Comparison of ENCODE assay signal across 8 mouse cellular contexts in genomic region chr7:127574115-127574514, GRCm38 (mm10). TPM values are rescaled to one million over a fixed set of nuclear protein-coding genes. Genes with fewer than 3 reads are reported as not detected.
A peak's percentile ranks its signal among the peaks of the same experiment; 100 is the strongest.
DNase-seq lines count a peak whose midpoint lies in the region; ATAC-seq and TF ChIP-seq lines count a peak whose summit lies in the region.

No protein-coding gene starts in this region.

- H3K36me3 ChIP-seq in kidney, postnatal 0 days (ENCODE audit: insufficient read depth, low read length): peaks cover 13% of the 10 kb centered on the region
- peaks cover 3% of the 10 kb centered on the region; the same call in 1 of the 2 replicates for H3K36me3 ChIP-seq in hindbrain, embryonic 16.5 days (ENCODE audit: control insufficient read depth, insufficient read depth, low read length)
- H3K36me3 ChIP-seq in midbrain, postnatal 0 days (ENCODE audit: insufficient read depth, low read length): peaks cover 11% of the 10 kb centered on the region

- no peaks in the 10 kb centered on the region for H3K9me3 ChIP-seq in kidney, postnatal 0 days (replicated peaks; ENCODE audit: low read length)
- H3K9me3 ChIP-seq in hindbrain, embryonic 16.5 days (ENCODE audit: control insufficient read depth, low read length): no peaks in the 10 kb centered on the region
- no peaks in the 10 kb centered on the region for H3K9me3 ChIP-seq in midbrain, postnatal 0 days (ENCODE audit: low read length)

- no peak for DNase-seq in kidney, postnatal 0 days (ENCODE audit: low spot score)
- no peak for DNase-seq in kidney, postnatal 25 days
- DNase-seq in midbrain, postnatal 0 days (ENCODE audit: low spot score): no peak
- no peak for DNase-seq in ovary, postnatal 14 days (ENCODE audit: low spot score)
- no peak for DNase-seq in gastrocnemius, postnatal 4 days (ENCODE audit: low spot score in 2 of 2)
- no peak for DNase-seq in adrenal gland, adult (ENCODE audit: inconsistent age in 2 of 2, low spot score in 1 of 2)

- H3K27me3 ChIP-seq in kidney, postnatal 0 days (ENCODE audit: insufficient read depth, low read length): no peaks in the 10 kb centered on the region
- no peaks in the 10 kb centered on the region for H3K27me3 ChIP-seq in hindbrain, embryonic 16.5 days (replicated peaks; ENCODE audit: control insufficient read depth, insufficient read depth, low read length)
- no peaks in the 10 kb centered on the region for H3K27me3 ChIP-seq in midbrain, postnatal 0 days (ENCODE audit: insufficient read depth, low read length)

- H3K27ac ChIP-seq in kidney, postnatal 0 days: peak overlapping the region; percentile 27; the same call in 1 of the 2 replicates
- no peak overlapping the region for H3K27ac ChIP-seq in cortical plate, adult 2 months (ENCODE audit: insufficient read depth, low read length)
- no peak overlapping the region for H3K27ac ChIP-seq in hindbrain, embryonic 16.5 days (ENCODE audit: low read depth, low read length)
- peak overlapping the region; percentile 72; the same call in 1 of the 2 replicates for H3K27ac ChIP-seq in midbrain, postnatal 0 days (ENCODE audit: low read depth, low read length)

- H3K4me3 ChIP-seq in kidney, postnatal 0 days (replicated peaks; ENCODE audit: low read depth, low read length): peak overlapping the region; percentile 52
- H3K4me3 ChIP-seq in cortical plate, adult 2 months (ENCODE audit: insufficient read depth, low read length): peak overlapping the region; percentile 98
- peak overlapping the region; percentile 93 for H3K4me3 ChIP-seq in hindbrain, embryonic 16.5 days (ENCODE audit: low read length)
- peak overlapping the region; percentile 64 for H3K4me3 ChIP-seq in midbrain, postnatal 0 days (ENCODE audit: low read depth, low read length)

- H3K4me2 ChIP-seq in kidney, postnatal 0 days (ENCODE audit: low read length): peak overlapping the region; percentile 81
- peak overlapping the region; percentile 95 for H3K4me2 ChIP-seq in hindbrain, embryonic 16.5 days (ENCODE audit: low read length)
- peak overlapping the region; percentile 88 for H3K4me2 ChIP-seq in midbrain, postnatal 0 days (ENCODE audit: low read depth, low read length, poor library complexity, severe bottlenecking)

- TF ChIP-seq CTCF in kidney, postnatal 0 days (IDR thresholded peaks at IDR 0.05; ENCODE audit: low read depth): no peak
- no peak for TF ChIP-seq CTCF in cortical plate, adult 2 months (IDR thresholded peaks at IDR 0.05; ENCODE audit: extremely low read depth, insufficient read depth, low read length)
- TF ChIP-seq CTCF in midbrain, postnatal 0 days (IDR thresholded peaks at IDR 0.05): no peak

- H3K4me1 ChIP-seq in kidney, postnatal 0 days (replicated peaks; ENCODE audit: insufficient read depth, low read length): peaks cover 10% of the 10 kb centered on the region; the same call in 1 of the 2 replicates
- H3K4me1 ChIP-seq in cortical plate, adult 2 months (ENCODE audit: control insufficient read depth, insufficient read depth, low read length): peaks cover 6% of the 10 kb centered on the region; the same call in 1 of the 2 replicates
- H3K4me1 ChIP-seq in hindbrain, embryonic 16.5 days (ENCODE audit: control insufficient read depth, insufficient read depth, low read depth, low read length): peaks cover 20% of the 10 kb centered on the region
- H3K4me1 ChIP-seq in midbrain, postnatal 0 days (ENCODE audit: insufficient read depth, low read length): 0 out of 2 replicates have a peak, but pooled peaks cover 11% of the 10 kb centered on the region

- WGBS in kidney, postnatal 0 days: 14% methylated on average over 7 of the region's 7 CpGs
- WGBS in hindbrain, embryonic 16.5 days: 19% methylated on average over 7 of the region's 7 CpGs
- WGBS in midbrain, postnatal 0 days: 20% methylated on average over 7 of the region's 7 CpGs

- no peak for ATAC-seq in kidney, postnatal 0 days (replicated peaks; ENCODE audit: low FRiP score, low read depth)
- ATAC-seq in hindbrain, embryonic 16.5 days: no peak
- no peak for ATAC-seq in midbrain, postnatal 0 days (ENCODE audit: low FRiP score)

- peak overlapping the region; percentile 64 for H3K9ac ChIP-seq in kidney, postnatal 0 days (ENCODE audit: low read depth, low read length)
- peak overlapping the region; percentile 90 for H3K9ac ChIP-seq in hindbrain, embryonic 16.5 days (ENCODE audit: low read depth, low read length)
- peak overlapping the region; percentile 72 for H3K9ac ChIP-seq in midbrain, postnatal 0 days (replicated peaks; ENCODE audit: low read length, poor library complexity, severe bottlenecking)

- TF ChIP-seq POLR2A in cortical plate, adult 2 months (IDR thresholded peaks at IDR 0.05; ENCODE audit: extremely low read depth, insufficient read depth, low read length): no peak

RNA-seq across cellular contexts. Expression of gene Phkg2, which starts 1.0 kb away (rescaled TPM):
- 28.8 and 32.2 TPM in 2 replicates for polyA plus RNA-seq in kidney, postnatal 0 days (2015; fragmentation: Nextera tagmentation; extraction: Ambion mirVana)
- 143 and 150 TPM in 2 replicates for polyA plus RNA-seq in cortical plate, adult 2 months (2012; rRNA removed)
- 60.5 and 60.9 TPM in 2 replicates for polyA plus RNA-seq in hindbrain, embryonic 16.5 days (2015; fragmentation: Nextera tagmentation; extraction: Ambion mirVana)
- 54.0 and 60.9 TPM in 2 replicates for total RNA-seq in midbrain, postnatal 0 days (2014; rRNA removed)
- polyA plus RNA-seq in midbrain, postnatal 0 days (2015; fragmentation: Nextera tagmentation; extraction: Ambion mirVana): 62.5 and 64.7 TPM in 2 replicates
- total RNA-seq in gastrocnemius, postnatal 4 days (2021): 10 to 100 TPM; 21.6 to 25.5 TPM

RNA-seq across cellular contexts. Expression of gene Tmem265, which starts 12.9 kb away (rescaled TPM):
- polyA plus RNA-seq in kidney, postnatal 0 days (2015; fragmentation: Nextera tagmentation; extraction: Ambion mirVana): 4.9 and 6.8 TPM in 2 replicates
- polyA plus RNA-seq in cortical plate, adult 2 months (2012; rRNA removed): not detected in 2 replicates
- 4.3 and 6.2 TPM in 2 replicates for polyA plus RNA-seq in hindbrain, embryonic 16.5 days (2015; fragmentation: Nextera tagmentation; extraction: Ambion mirVana)
- total RNA-seq in midbrain, postnatal 0 days (2014; rRNA removed): 1.9 and 2.7 TPM in 2 replicates
- 8.7 and 9.7 TPM in 2 replicates for polyA plus RNA-seq in midbrain, postnatal 0 days (2015; fragmentation: Nextera tagmentation; extraction: Ambion mirVana)
- total RNA-seq in gastrocnemius, postnatal 4 days (2021): 1 to 10 TPM in 1 of 2 experiments, not detected in 1; 3.1 TPM

RNA-seq across cellular contexts. Expression of gene Ccdc189, which starts 14.3 kb away (rescaled TPM):
- polyA plus RNA-seq in kidney, postnatal 0 days (2015; fragmentation: Nextera tagmentation; extraction: Ambion mirVana): 16.5 and 17.1 TPM in 2 replicates
- polyA plus RNA-seq in cortical plate, adult 2 months (2012; rRNA removed): 22.0 and 22.3 TPM in 2 replicates
- 11.6 and 13.3 TPM in 2 replicates for polyA plus RNA-seq in hindbrain, embryonic 16.5 days (2015; fragmentation: Nextera tagmentation; extraction: Ambion mirVana)
- total RNA-seq in midbrain, postnatal 0 days (2014; rRNA removed): 6.7 and 8.1 TPM in 2 replicates
- 11.8 and 13.5 TPM in 2 replicates for polyA plus RNA-seq in midbrain, postnatal 0 days (2015; fragmentation: Nextera tagmentation; extraction: Ambion mirVana)
- 1 to 10 TPM; 5.0 to 5.1 TPM for total RNA-seq in gastrocnemius, postnatal 4 days (2021)

RNA-seq across cellular contexts. Expression of gene Rnf40, which starts 14.5 kb away (rescaled TPM):
- 32.4 and 35.3 TPM in 2 replicates for polyA plus RNA-seq in kidney, postnatal 0 days (2015; fragmentation: Nextera tagmentation; extraction: Ambion mirVana)
- 48.0 and 51.1 TPM in 2 replicates for polyA plus RNA-seq in cortical plate, adult 2 months (2012; rRNA removed)
- polyA plus RNA-seq in hindbrain, embryonic 16.5 days (2015; fragmentation: Nextera tagmentation; extraction: Ambion mirVana): 38.0 and 48.1 TPM in 2 replicates
- total RNA-seq in midbrain, postnatal 0 days (2014; rRNA removed): 34.5 and 42.9 TPM in 2 replicates
- 38.1 and 40.9 TPM in 2 replicates for polyA plus RNA-seq in midbrain, postnatal 0 days (2015; fragmentation: Nextera tagmentation; extraction: Ambion mirVana)
- total RNA-seq in gastrocnemius, postnatal 4 days (2021): 10 to 100 TPM; 48.4 to 50.5 TPM

RNA-seq across cellular contexts. Expression of gene Zfp629, which starts 41.5 kb away (rescaled TPM):
- 12.5 and 12.9 TPM in 2 replicates for polyA plus RNA-seq in kidney, postnatal 0 days (2015; fragmentation: Nextera tagmentation; extraction: Ambion mirVana)
- polyA plus RNA-seq in cortical plate, adult 2 months (2012; rRNA removed): 16.9 and 19.5 TPM in 2 replicates
- polyA plus RNA-seq in hindbrain, embryonic 16.5 days (2015; fragmentation: Nextera tagmentation; extraction: Ambion mirVana): 15.0 and 20.7 TPM in 2 replicates
- total RNA-seq in midbrain, postnatal 0 days (2014; rRNA removed): 36.1 and 42.6 TPM in 2 replicates
- polyA plus RNA-seq in midbrain, postnatal 0 days (2015; fragmentation: Nextera tagmentation; extraction: Ambion mirVana): 15.1 and 15.5 TPM in 2 replicates
- total RNA-seq in gastrocnemius, postnatal 4 days (2021): 10 to 100 TPM; 13.1 to 13.5 TPM

Comparison
In these comparisons a context has a peak if more than half of its experiments do, and no peak if none do; other contexts are left out.
1. H3K27ac ChIP-seq: peak in kidney, postnatal 0 days (single experiment) and midbrain, postnatal 0 days (single experiment); none in cortical plate, adult 2 months (single experiment) and hindbrain, embryonic 16.5 days (single experiment).
2. Peak in every context shown above with its lines, with median percentiles within 50 percentile points of each other: H3K4me2 ChIP-seq, H3K4me3 ChIP-seq and H3K9ac ChIP-seq.